Mouse (Mus musculus): ENCODE data around the gene Aebp1. TPM values are rescaled to one million over a fixed set of nuclear protein-coding genes. Genes with fewer than 3 reads are reported as not detected.

Gene Aebp1
- polyA plus RNA-seq, 1 experiment from 2014 or later = 37.6 TPM

Other genes starting within 250 kb of the Aebp1 start
- 229 and 246 TPM in 2 replicates for gene Mrps24, start 146.3 kb upstream of the Aebp1 start, polyA plus RNA-seq (2014; fragmentation: Nextera tagmentation; extraction: Ambion mirVana)
- gene Urgcp, start 99.6 kb upstream of the Aebp1 start, polyA plus RNA-seq (2014; fragmentation: Nextera tagmentation; extraction: Ambion mirVana) = 17.6 and 18.2 TPM in 2 replicates
- 116 and 126 TPM in 2 replicates for gene Dbnl, start 73.5 kb upstream of the Aebp1 start, polyA plus RNA-seq (2014; fragmentation: Nextera tagmentation; extraction: Ambion mirVana)
- 2.0 and 2.4 TPM in 2 replicates for gene Pgam2, start 58.2 kb upstream of the Aebp1 start, polyA plus RNA-seq (2014; fragmentation: Nextera tagmentation; extraction: Ambion mirVana)
- 10.2 and 10.8 TPM in 2 replicates for gene Polm, start 23.9 kb upstream of the Aebp1 start, polyA plus RNA-seq (2014; fragmentation: Nextera tagmentation; extraction: Ambion mirVana)
- gene Pold2, start 16.3 kb downstream of the Aebp1 start, polyA plus RNA-seq (2014; fragmentation: Nextera tagmentation; extraction: Ambion mirVana) = 130 and 137 TPM in 2 replicates
- gene Myl7, start 36.8 kb downstream of the Aebp1 start, polyA plus RNA-seq (2014; fragmentation: Nextera tagmentation; extraction: Ambion mirVana) = 22.9 and 33.3 TPM in 2 replicates
- 1.2 and 2.3 TPM in 2 replicates for gene Gck, start 88.1 kb downstream of the Aebp1 start, polyA plus RNA-seq (2014; fragmentation: Nextera tagmentation; extraction: Ambion mirVana)
- gene Ykt6, start 93.7 kb downstream of the Aebp1 start, polyA plus RNA-seq (2014; fragmentation: Nextera tagmentation; extraction: Ambion mirVana) = 23.0 and 23.3 TPM in 2 replicates
- 2.9 and 3.4 TPM in 2 replicates for gene Camk2b, start 204.4 kb downstream of the Aebp1 start, polyA plus RNA-seq (2014; fragmentation: Nextera tagmentation; extraction: Ambion mirVana)

Measured in intestine, embryonic 14.5 days (tissue).